Mouse (Mus musculus) liver, postnatal 0 days (tissue): Measurements from ENCODE around the gene Hoxa2. TPM values are rescaled to one million over a fixed set of nuclear protein-coding genes. Genes with fewer than 3 reads are reported as not detected.

Experiments
- ATAC-seq: fragments of 200-750 bp; cut with Nextera tagmentation; 2 replicates; pipeline ENCODE4 v1.8.0; 2017; ENCODE audit warnings: mild to moderate bottlenecking, moderate library complexity
- DNase-seq: peaks from one replicate; pipeline ENCODE4 v3.0.0-alpha.2; 2016
- H3K27ac ChIP-seq: fragments of 300-500 bp; sonication (generic); 2 replicates; pipeline ENCODE4 v1.5.1; 2014; ENCODE audit warnings: antibody characterized with exemption, moderate library complexity, mild to moderate bottlenecking, low read depth
- H3K27me3 ChIP-seq: fragments of 300-500 bp; sonication (generic); 2 replicates; pipeline ENCODE4 v1.6.1; 2014; ENCODE audit warnings: low read length, control low read depth, mixed read lengths; ENCODE audit not compliant: insufficient read depth
- H3K36me3 ChIP-seq: fragments of 300-500 bp; sonication (generic); replicated peaks from 2 replicates; pipeline ENCODE4 v1.6.1; 2014; ENCODE audit warnings: mild to moderate bottlenecking, control low read depth, low read length, moderate library complexity, mixed read lengths; ENCODE audit not compliant: insufficient read depth
- H3K4me1 ChIP-seq: fragments of 300-500 bp; sonication (generic); 2 replicates; pipeline ENCODE4 v1.6.1; 2014; ENCODE audit warnings: antibody characterized with exemption, mild to moderate bottlenecking, control low read depth; ENCODE audit not compliant: insufficient read depth
- H3K4me2 ChIP-seq: fragments of 300-500 bp; sonication (generic); 2 replicates; pipeline ENCODE4 v1.6.1; 2014; ENCODE audit warnings: low read depth, mild to moderate bottlenecking, low read length, moderate library complexity, mixed read lengths
- H3K4me3 ChIP-seq: fragments of 300-500 bp; sonication (generic); 2 replicates; pipeline ENCODE4 v1.5.1; 2014; ENCODE audit warnings: low read depth, low read length
- H3K9ac ChIP-seq: fragments of 300-500 bp; sonication (generic); replicated peaks from 2 replicates; pipeline ENCODE4 v1.6.1; 2014; ENCODE audit warnings: mild to moderate bottlenecking, moderate library complexity
- H3K9me3 ChIP-seq: fragments of 300-500 bp; sonication (generic); 2 replicates; pipeline ENCODE4 v1.6.1; 2016; ENCODE audit warnings: mild to moderate bottlenecking, control low read depth, low read length, mixed read lengths
- CTCF ChIP-seq: sonication (generic); IDR thresholded peaks from 2 replicates; pipeline ENCODE4 v1.5.1; 2016; ENCODE audit warnings: antibody characterized with exemption, low read depth
- EP300 ChIP-seq: IDR thresholded peaks from 2 replicates; pipeline ENCODE4 v1.6.1; 2016; ENCODE audit warnings: antibody characterized with exemption, low read depth, mild to moderate bottlenecking
- WGBS: fragments of 180-500 bp; shearing (Covaris S2); extraction: QIAGEN DNeasy Blood & Tissue Kit; methylation state at CpG from one replicate; pipeline ENCODE4 v1.1.7; 2014; ENCODE audit not compliant: insufficient replicate concordance; 5-methylcytosine and 5-hydroxymethylcytosine counted together
- polyA plus RNA-seq: library from polyadenylated mRNA; unstranded; fragments of >200 nt; fragmentation: Nextera tagmentation; extraction: Ambion mirVana; gene quantifications from 2 replicates; pipeline ENCODE4 v1.2.1, GENCODE M21; 2015

The Hoxa2 gene
- polyA plus RNA-seq, 1 experiment from 2014 or later = 0.39 TPM

GRCm38 (mm10) chr6:52196811-52197210 lies 32.2 kb upstream of the Hoxa2 start:
- WGBS = 51% methylated on average over 9 of the region's 9 CpGs
- Histone ChIP-seq H3K27me3 (peaks cover 65% of the 10 kb centered on the region), H3K4me2 (no peak overlapping the region), H3K27ac (no peak overlapping the region), H3K4me3 (no peak overlapping the region), H3K9me3 (no peaks in the 10 kb centered on the region), H3K9ac (no peak overlapping the region), H3K4me1 (peaks cover 9% of the 10 kb centered on the region), H3K36me3 (no peaks in the 10 kb centered on the region)
- ATAC-seq = no peak
- no peak for TF ChIP-seq CTCF
- TF ChIP-seq EP300 = no peak
- no peak for DNase-seq

GRCm38 (mm10) chr6:52194690-52195089 lies 30.1 kb upstream of the Hoxa2 start:
- TF ChIP-seq CTCF = no peak
- no peak for TF ChIP-seq EP300
- Histone ChIP-seq H3K4me2 (no peak overlapping the region), H3K27ac (no peak overlapping the region), H3K27me3 (peaks cover 63% of the 10 kb centered on the region), H3K9me3 (no peaks in the 10 kb centered on the region), H3K4me1 (peaks cover 9% of the 10 kb centered on the region), H3K36me3 (no peaks in the 10 kb centered on the region), H3K4me3 (no peak overlapping the region), H3K9ac (no peak overlapping the region)
- no peak for DNase-seq
- 53% methylated on average over 10 of the region's 10 CpGs for WGBS
- no peak for ATAC-seq

GRCm38 (mm10) chr6:52191860-52192550 lies 27.4 kb upstream of the Hoxa2 start:
- Histone ChIP-seq H3K27ac (no peak overlapping the region), H3K9ac (peak overlapping the region; percentile 50), H3K36me3 (no peaks in the 10 kb centered on the region), H3K4me1 (peaks cover 9% of the 10 kb centered on the region), H3K27me3 (peaks cover 70% of the 10 kb centered on the region), H3K9me3 (no peaks in the 10 kb centered on the region), H3K4me3 (peak overlapping the region; percentile 55), H3K4me2 (peak overlapping the region; percentile 73)
- TF ChIP-seq EP300 (no peak), CTCF (no peak)
- DNase-seq (peak; percentile 82), ATAC-seq (peak; percentile 84)
- 2% methylated on average over 29 of the region's 55 CpGs for WGBS

- H3K36me3 ChIP-seq = no peaks in the 10 kb centered on the region
- peak within 1 kb of the TSS; percentile 55 for H3K4me3 ChIP-seq
- peak within 1 kb of the TSS; percentile 31 for H3K27ac ChIP-seq
- peak within 1 kb of the TSS; percentile 58 for H3K9ac ChIP-seq
- WGBS = 4% methylated on average over 60 of the region's 102 CpGs
- peak within 1 kb of the TSS; percentile 73 for H3K4me2 ChIP-seq
- TF ChIP-seq EP300 (no peak), CTCF (no peak)
- ATAC-seq (peak; percentile 21; the same call in 1 of the 2 replicates), DNase-seq (no peak)
- H3K27me3 ChIP-seq = peaks cover 74% of the 10 kb centered on the region
- H3K9me3 ChIP-seq = no peaks in the 10 kb centered on the region
- H3K4me1 ChIP-seq = peaks cover 9% of the 10 kb centered on the region
Observed at GRCm38 (mm10) chr6:52190906-52191810, 26.5 kb upstream of the Hoxa2 start, which contains the start of gene Hoxa4. TSS of gene Hoxa4 (minus strand) at chr6:52191753.

- peaks cover 76% of the 10 kb centered on the region for H3K27me3 ChIP-seq
- TF ChIP-seq EP300 (no peak), CTCF (no peak)
- H3K36me3 ChIP-seq = no peaks in the 10 kb centered on the region
- peak overlapping the region; percentile 73 for H3K4me2 ChIP-seq
- no peaks in the 10 kb centered on the region for H3K9me3 ChIP-seq
- no peak overlapping the region for H3K9ac ChIP-seq
- H3K4me3 ChIP-seq = peak overlapping the region; percentile 55; the same call in 1 of the 2 replicates
- 38% methylated on average over 23 of the region's 23 CpGs for WGBS
- DNase-seq (no peak), ATAC-seq (no peak)
- no peak overlapping the region for H3K27ac ChIP-seq
- peaks cover 9% of the 10 kb centered on the region for H3K4me1 ChIP-seq
Observed at GRCm38 (mm10) chr6:52190410-52190809, 25.8 kb upstream of the Hoxa2 start.

- peaks cover 77% of the 10 kb centered on the region for H3K27me3 ChIP-seq
- TF ChIP-seq EP300 (no peak), CTCF (no peak)
- H3K9ac ChIP-seq = no peak overlapping the region
- no peak overlapping the region for H3K4me3 ChIP-seq
- DNase-seq (no peak), ATAC-seq (no peak)
- WGBS = 46% methylated on average over 8 of the region's 8 CpGs
- peaks cover 9% of the 10 kb centered on the region for H3K4me1 ChIP-seq
- no peaks in the 10 kb centered on the region for H3K36me3 ChIP-seq
- no peak overlapping the region for H3K27ac ChIP-seq
- peak overlapping the region; percentile 73; the same call in 1 of the 2 replicates for H3K4me2 ChIP-seq
- H3K9me3 ChIP-seq = no peaks in the 10 kb centered on the region
Observed at GRCm38 (mm10) chr6:52189909-52190308, 25.3 kb upstream of the Hoxa2 start.
